Mouse (Mus musculus): Measurements from ENCODE around the gene 9930022D16Rik.

GRCm38 (mm10) chr11:109406431-109406830 is 7.3 kb upstream of the 9930022D16Rik start:
- TF ChIP-seq RCOR1 (IDR thresholded peaks at IDR 0.05; ENCODE audit: low read depth, low read length) (no peak), NELFE (IDR thresholded peaks at IDR 0.05; ENCODE audit: low read depth, low read length) (no peak), POLR2A (IDR thresholded peaks at IDR 0.05; ENCODE audit: control insufficient read depth in 1 of 2, insufficient read depth in 1 of 2, low read depth in 1 of 2, low read length in 2 of 2, poor library complexity in 1 of 2) (no peak), USF2 (IDR thresholded peaks at IDR 0.05; ENCODE audit: borderline replicate concordance in 1 of 2, insufficient read depth in 1 of 2, low read depth in 1 of 2, low read length in 2 of 2) (no peak), CTCF (IDR thresholded peaks at IDR 0.05 in 2 of 3, conservative IDR thresholded peaks at IDR 0.05 in 1 of 3; ENCODE audit: control insufficient read depth in 1 of 3, insufficient read depth in 1 of 3, low read depth in 2 of 3, low read length in 3 of 3, poor library complexity in 1 of 3, severe bottlenecking in 1 of 3) (no peak), JUND (IDR thresholded peaks at IDR 0.05; ENCODE audit: low read depth, low read length) (no peak), EP300 (IDR thresholded peaks at IDR 0.05; ENCODE audit: low read depth in 1 of 2, low read length in 2 of 2) (no peak), ZC3H11A (IDR thresholded peaks at IDR 0.05; ENCODE audit: low read depth, low read length) (no peak), GATA1 (IDR thresholded peaks at IDR 0.05; ENCODE audit: low read depth, low read length) (no peak), CHD1 (IDR thresholded peaks at IDR 0.05; ENCODE audit: low read depth, low read length) (no peak), MAX (IDR thresholded peaks at IDR 0.05; ENCODE audit: low read length) (no peak), GABPA (IDR thresholded peaks at IDR 0.05; ENCODE audit: low read depth, low read length) (no peak), MAZ (IDR thresholded peaks at IDR 0.05; ENCODE audit: low read depth, low read length) (no peak)

Measured in MEL (cell line).